Mouse (Mus musculus): Measurements from ENCODE around the gene Fkbp15.

GRCm38 (mm10) chr4:62344000-62344399 is 16.3 kb downstream of the Fkbp15 start:
- TF ChIP-seq POLR2A (IDR thresholded peaks at IDR 0.05; ENCODE audit: extremely low read depth, insufficient read depth, low read length) (no peak), CTCF (IDR thresholded peaks at IDR 0.05; ENCODE audit: extremely low read depth, insufficient read depth, low read length) (no peak)

Measured in cortical plate, adult 2 months (tissue).